Mouse (Mus musculus): Measurements from ENCODE around the gene Zdhhc16.

Zdhhc16 gene

DNA sequence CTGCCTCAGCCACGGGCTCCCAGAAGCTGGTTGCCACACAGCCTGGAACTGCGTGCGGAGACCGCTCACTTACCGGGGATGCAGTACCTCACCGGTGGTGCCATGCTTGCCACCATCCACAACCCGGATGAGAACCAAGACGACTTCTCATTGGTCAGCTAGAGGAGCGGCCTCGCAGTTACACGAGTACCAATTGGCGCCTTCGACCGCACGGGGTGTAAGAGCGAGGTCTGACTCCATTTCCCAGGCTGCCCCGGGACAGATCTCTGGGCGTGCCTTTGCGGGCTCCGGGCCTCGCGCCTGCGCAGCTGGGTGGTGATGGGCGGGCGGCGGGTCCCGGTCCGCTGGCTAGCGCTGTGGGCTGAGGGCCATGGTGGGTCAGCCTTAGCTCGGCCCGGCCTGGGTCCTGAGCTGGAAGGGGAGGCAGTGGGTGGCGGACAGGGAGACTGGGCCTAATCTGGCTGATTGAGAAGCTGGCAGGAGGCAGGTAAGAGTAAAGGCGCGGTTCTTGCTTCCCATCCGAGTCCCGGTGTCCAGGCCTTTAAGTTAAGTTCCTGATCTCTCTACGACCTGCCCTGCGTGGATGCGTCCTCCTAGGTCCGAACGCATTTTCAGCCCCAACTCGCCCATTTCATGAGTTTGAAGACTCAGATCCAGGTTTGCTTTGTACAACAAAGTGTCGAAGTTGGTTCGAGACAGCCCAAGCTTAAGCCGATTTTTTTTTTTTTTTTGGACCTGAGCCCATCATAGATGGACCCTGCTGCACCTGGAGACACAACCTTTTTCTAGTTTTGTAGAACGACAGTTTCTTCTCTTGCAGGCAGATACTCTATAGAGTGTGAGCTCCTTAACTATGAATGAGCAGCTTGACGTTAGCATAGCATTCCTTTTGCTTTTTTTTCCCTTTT, at the start of gene Zdhhc16, which contains the start of gene Exosc1:
Gene Zdhhc16 (plus strand): TSS at position 302 of the 908 bp plus-strand sequence.
Gene Exosc1 (minus strand): TSS at position 245 of the 908 bp plus-strand sequence.
- peak; percentile 98 for DNase-seq (ENCODE audit: low read depth, low spot score)

DNA sequence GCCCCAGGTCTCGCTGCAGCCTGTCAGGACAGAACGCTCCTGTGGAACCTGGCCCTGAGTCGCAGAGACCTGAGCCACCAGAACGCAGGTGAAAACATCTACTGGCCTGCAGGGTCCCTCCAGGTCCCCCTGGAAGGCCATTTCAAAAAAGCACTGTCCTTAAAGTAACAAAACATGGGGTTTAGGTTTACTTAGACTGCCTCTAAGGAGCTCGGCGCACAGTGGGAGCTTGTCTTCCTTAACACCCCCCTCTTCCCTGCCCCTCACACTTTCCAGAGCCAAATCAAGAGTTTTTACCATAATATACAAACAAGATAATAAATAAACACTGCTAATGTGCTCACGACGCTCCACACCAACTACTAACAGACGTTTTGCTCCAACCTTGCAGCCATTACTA, 49.4 kb upstream of the Zdhhc16 start:
- peaks cover 7% of the 10 kb centered on the region for H3K36me3 ChIP-seq (ENCODE audit: control insufficient read depth, insufficient read depth, low read length, poor library complexity, severe bottlenecking)
- no peak for DNase-seq (ENCODE audit: low read depth, low spot score)

More for the DNA sequence above, at the start of gene Zdhhc16, which contains the start of gene Exosc1:
- H3K36me3 ChIP-seq (ENCODE audit: control insufficient read depth, insufficient read depth, low read length, poor library complexity, severe bottlenecking): 0 out of 2 replicates have a peak, but pooled peaks cover 4% of the 10 kb centered on the region
- no peaks in the 10 kb centered on the region for H3K27me3 ChIP-seq (ENCODE audit: control insufficient read depth, insufficient read depth, low read length, poor library complexity, severe bottlenecking)

DNA sequence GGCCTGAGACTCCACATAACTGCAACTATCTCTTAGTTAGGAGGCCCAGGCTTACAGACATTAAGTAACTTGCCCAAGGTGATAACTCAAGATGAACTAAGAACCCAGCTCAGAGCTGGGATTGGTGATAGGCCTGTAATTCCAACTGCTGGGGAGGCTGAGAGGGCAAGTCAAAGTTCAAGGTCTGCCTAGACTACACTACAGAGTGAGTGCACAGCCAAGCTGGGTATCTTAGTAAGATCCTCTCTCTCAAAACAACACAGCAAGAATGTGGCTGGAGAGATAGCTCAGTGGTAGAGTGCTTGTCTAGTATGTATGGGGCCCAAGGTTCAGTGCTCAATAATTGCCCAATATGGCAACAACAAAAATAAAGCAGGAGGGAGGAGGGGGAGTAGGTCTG, 45.1 kb upstream of the Zdhhc16 start:
- DNase-seq (ENCODE audit: low read depth, low spot score): no peak
- Histone ChIP-seq H3K36me3 (ENCODE audit: control insufficient read depth, insufficient read depth, low read length, poor library complexity, severe bottlenecking) (peaks cover 6% of the 10 kb centered on the region), H3K27me3 (ENCODE audit: control insufficient read depth, insufficient read depth, low read length, poor library complexity, severe bottlenecking) (no peaks in the 10 kb centered on the region)

More for the DNA sequence above, 49.4 kb upstream of the Zdhhc16 start:
- no peaks in the 10 kb centered on the region for H3K27me3 ChIP-seq (ENCODE audit: control insufficient read depth, insufficient read depth, low read length, poor library complexity, severe bottlenecking)

DNA sequence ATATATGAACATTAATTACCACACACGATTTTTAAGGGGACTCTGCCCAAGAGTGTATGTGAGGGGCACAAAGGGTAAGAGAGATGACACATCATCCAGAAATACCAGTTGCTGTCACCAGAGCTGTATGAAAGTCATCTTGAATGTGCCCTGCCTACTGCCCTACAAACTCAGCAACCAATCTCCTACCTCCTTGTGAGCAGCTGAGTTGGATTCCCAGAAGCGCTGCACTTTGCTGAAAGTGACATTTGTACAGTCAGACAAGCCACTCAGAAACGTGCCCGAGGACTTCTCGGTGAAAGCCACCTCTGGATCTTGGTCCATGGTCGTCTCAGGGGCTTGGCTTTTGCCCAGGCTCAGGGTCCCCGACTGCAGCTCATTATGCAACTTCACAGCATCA, 38.3 kb upstream of the Zdhhc16 start:
- Histone ChIP-seq H3K36me3 (ENCODE audit: control insufficient read depth, insufficient read depth, low read length, poor library complexity, severe bottlenecking) (no peaks in the 10 kb centered on the region; the same call in 1 of the 2 replicates), H3K27me3 (ENCODE audit: control insufficient read depth, insufficient read depth, low read length, poor library complexity, severe bottlenecking) (no peaks in the 10 kb centered on the region)
- no peak for DNase-seq (ENCODE audit: low read depth, low spot score)

DNA sequence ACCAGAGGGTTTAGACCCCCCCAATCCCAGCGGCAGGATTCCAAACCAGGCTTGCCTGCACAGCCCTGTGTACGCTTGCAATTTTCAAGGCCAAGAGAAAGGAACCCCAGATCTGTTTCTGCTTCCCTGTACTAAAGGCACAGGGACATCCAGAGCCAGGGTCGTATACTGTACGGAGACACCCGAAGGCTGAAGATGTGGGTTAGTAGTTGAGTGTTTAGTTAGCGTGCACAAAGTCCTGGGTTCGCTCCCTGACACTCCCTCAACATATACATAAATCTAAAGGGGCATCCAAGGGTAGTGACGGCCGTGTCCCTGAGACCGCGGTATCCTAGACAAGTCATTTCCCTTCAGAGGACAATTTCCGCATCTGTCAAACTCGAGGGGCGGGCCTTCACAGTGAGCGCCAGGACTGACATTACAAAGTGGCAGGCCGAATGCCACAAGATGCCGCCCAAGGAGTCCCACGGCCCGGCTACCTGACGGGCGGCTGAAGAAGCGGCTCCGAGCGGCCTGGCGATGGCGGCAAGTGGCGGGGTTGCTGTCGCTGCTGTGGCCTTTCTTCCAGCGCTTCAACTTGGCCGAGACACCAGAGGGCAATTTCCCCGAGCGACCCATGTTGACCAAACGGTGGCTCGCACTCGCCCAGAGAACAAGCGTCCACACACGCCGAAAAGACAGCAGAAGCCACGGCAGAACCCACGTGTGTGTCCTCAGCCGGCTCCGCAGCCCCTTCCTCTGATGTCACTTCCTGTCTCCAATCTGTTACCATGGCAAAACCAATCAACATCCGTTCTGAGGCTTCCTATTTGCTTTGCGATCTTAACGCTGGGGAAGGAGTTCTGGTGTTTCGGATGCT, 37.6 kb upstream of the Zdhhc16 start, which contains the start of gene Rrp12:
Gene Rrp12 (minus strand): TSS at position 714 of the 859 bp plus-strand sequence.
- no peaks in the 10 kb centered on the region for H3K27me3 ChIP-seq (ENCODE audit: control insufficient read depth, insufficient read depth, low read length, poor library complexity, severe bottlenecking)
- no peaks in the 10 kb centered on the region; the same call in 1 of the 2 replicates for H3K36me3 ChIP-seq (ENCODE audit: control insufficient read depth, insufficient read depth, low read length, poor library complexity, severe bottlenecking)
- peak; percentile 94 for DNase-seq (ENCODE audit: low read depth, low spot score)

DNA sequence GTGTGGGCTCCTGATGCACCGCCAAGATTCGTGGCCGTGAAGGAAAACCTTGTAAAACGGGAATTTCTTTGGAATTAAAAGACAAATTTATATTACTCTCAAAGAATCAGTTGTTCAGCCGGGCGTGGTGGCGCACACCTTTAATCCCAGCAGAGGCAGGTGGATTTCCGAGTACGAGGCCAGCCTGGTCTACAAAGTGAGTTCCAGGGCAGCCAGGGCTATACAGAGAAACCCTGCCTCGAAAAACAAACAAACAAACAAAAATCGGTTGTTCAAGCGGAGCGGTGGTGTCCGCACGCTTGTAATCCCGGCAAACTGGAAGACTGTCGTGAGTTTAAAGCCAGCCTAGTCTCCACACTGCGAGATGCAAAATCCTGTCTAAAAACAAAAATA, 37.0 kb upstream of the Zdhhc16 start:
- Histone ChIP-seq H3K36me3 (ENCODE audit: control insufficient read depth, insufficient read depth, low read length, poor library complexity, severe bottlenecking) (no peaks in the 10 kb centered on the region; the same call in 1 of the 2 replicates), H3K27me3 (ENCODE audit: control insufficient read depth, insufficient read depth, low read length, poor library complexity, severe bottlenecking) (no peaks in the 10 kb centered on the region)
- no peak for DNase-seq (ENCODE audit: low read depth, low spot score)

DNA sequence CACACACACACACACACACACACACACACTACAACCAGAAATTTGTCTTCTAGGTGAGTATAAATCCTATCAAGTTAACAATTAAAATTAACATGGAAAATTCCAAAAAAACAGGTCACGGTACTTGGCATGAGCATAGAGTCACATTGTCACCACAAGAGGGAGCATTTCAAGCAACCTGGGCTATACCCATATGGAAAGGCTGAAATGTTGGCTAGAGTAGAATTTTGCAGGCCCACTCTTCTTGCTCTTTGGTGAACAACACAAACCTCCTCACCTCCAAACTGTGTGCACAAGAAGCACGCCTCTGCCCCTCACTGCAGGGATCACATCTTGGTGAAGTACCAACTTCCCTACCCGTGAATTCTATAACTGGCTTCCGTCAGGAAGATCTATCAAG, 34.4 kb upstream of the Zdhhc16 start:
- peak; percentile 72 for DNase-seq (ENCODE audit: low read depth, low spot score)
- Histone ChIP-seq H3K27me3 (ENCODE audit: control insufficient read depth, insufficient read depth, low read length, poor library complexity, severe bottlenecking) (no peaks in the 10 kb centered on the region), H3K36me3 (ENCODE audit: control insufficient read depth, insufficient read depth, low read length, poor library complexity, severe bottlenecking) (no peaks in the 10 kb centered on the region)

DNA sequence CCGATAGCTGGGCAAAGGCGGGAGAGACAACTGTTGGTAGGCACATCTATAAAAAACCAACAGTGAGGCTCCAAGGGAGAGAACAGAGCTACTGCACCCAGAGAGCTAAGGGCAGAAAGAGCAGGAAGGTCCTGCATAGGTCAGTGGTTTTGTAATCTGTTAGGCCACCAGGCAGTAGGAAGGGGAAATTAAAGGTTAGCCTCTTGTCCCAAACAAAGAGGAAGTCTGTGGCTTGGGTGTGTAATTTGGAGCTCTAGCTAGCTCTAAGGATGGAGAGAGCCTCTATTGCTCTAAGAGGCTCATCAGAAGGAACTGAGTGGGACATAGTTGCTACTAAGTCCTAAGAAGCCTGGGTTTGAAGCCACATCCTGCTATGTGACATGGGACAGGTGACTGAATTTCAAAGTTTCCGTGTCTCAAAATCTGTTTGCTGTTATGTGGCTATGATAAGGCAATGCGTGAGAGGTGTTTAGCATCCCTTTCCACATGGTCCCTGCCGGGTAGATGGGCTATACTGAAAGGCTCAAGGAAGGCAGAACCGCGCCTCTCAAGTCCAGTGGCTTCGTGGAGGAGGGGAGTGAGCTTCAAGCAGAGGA, 32.7 kb upstream of the Zdhhc16 start:
- Histone ChIP-seq H3K27me3 (ENCODE audit: control insufficient read depth, insufficient read depth, low read length, poor library complexity, severe bottlenecking) (no peaks in the 10 kb centered on the region), H3K36me3 (ENCODE audit: control insufficient read depth, insufficient read depth, low read length, poor library complexity, severe bottlenecking) (no peaks in the 10 kb centered on the region)
- DNase-seq (ENCODE audit: low read depth, low spot score): peak; percentile 23

DNA sequence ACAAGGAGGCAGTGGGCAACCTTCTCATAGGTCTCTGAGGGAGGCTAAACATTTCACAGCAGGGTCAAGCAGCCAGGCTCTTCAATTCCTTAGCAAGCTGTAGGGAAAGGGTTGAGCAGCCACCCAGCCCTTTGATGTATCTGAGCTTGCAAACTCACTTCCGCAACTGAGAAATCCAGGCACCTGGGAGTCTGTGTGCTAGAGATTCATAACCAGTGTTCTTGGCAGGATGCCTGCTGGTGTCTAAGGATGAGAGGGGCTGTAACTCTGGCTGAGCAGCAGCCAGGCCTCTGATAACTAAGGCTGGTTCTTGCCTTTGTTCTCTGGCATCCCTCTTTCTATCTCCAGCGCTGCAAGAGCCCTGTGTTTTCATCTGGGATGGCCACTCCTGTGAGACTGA, 31.6 kb upstream of the Zdhhc16 start:
- Histone ChIP-seq H3K27me3 (ENCODE audit: control insufficient read depth, insufficient read depth, low read length, poor library complexity, severe bottlenecking) (no peaks in the 10 kb centered on the region), H3K36me3 (ENCODE audit: control insufficient read depth, insufficient read depth, low read length, poor library complexity, severe bottlenecking) (no peaks in the 10 kb centered on the region)
- no peak for DNase-seq (ENCODE audit: low read depth, low spot score)

DNA sequence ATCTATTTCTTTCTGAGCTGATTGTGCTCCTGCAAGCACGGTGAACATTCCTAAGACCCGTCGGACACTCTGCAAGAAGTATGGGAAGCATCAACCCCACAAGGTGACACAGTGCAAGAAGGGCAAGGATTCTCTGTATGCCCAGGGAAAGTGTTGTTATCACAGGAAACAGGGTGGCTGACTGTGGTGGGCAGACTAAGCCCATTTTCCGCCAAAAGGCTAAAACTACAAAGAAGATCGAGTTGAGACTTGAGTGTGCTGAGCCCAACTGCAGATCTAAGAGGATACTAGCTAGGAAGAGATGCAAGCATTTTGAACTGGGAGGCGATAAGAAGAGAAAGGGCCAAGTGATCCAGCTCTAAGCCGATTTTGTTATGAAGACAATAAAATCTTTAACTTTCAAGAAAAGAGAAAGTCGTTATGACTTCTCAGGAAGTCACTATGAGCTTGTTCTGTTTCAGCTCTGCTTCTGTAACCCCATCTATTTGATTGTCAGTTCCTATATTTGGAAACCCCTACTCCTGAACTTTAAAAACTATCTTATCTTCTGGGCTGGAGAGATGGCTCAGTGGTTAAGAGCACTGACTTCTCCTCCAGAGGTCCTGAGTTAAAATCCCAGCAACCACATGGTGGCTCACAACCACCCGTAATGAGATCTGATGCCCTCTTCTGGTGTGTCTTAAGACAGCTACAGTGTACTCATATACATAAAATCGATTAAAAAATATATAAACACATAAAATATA, 30.3 kb upstream of the Zdhhc16 start:
- H3K36me3 ChIP-seq (ENCODE audit: control insufficient read depth, insufficient read depth, low read length, poor library complexity, severe bottlenecking): no peaks in the 10 kb centered on the region
- no peaks in the 10 kb centered on the region for H3K27me3 ChIP-seq (ENCODE audit: control insufficient read depth, insufficient read depth, low read length, poor library complexity, severe bottlenecking)
- no peak for DNase-seq (ENCODE audit: low read depth, low spot score)

DNA sequence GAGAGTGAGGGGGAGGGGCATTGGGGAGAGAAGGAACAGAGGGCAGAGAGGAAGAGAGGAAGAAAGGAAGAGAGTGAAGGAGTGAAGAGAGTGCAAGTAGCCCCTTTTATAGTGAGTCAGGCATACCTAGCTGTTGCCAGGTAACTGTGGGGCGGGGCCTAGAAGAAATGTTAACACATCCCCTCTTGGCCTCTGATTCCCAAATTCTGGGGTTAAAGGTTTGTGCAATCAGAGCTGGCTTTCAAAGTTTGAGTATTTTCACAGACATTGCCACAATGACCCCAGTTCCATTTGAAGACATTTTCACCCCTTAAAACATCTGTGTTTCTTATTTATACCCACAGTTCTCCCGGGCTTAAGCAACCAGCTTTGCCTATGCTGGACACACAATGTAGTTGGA, 28.0 kb upstream of the Zdhhc16 start:
- H3K36me3 ChIP-seq (ENCODE audit: control insufficient read depth, insufficient read depth, low read length, poor library complexity, severe bottlenecking): no peaks in the 10 kb centered on the region
- DNase-seq (ENCODE audit: low read depth, low spot score): no peak
- H3K27me3 ChIP-seq (ENCODE audit: control insufficient read depth, insufficient read depth, low read length, poor library complexity, severe bottlenecking): no peaks in the 10 kb centered on the region

DNA sequence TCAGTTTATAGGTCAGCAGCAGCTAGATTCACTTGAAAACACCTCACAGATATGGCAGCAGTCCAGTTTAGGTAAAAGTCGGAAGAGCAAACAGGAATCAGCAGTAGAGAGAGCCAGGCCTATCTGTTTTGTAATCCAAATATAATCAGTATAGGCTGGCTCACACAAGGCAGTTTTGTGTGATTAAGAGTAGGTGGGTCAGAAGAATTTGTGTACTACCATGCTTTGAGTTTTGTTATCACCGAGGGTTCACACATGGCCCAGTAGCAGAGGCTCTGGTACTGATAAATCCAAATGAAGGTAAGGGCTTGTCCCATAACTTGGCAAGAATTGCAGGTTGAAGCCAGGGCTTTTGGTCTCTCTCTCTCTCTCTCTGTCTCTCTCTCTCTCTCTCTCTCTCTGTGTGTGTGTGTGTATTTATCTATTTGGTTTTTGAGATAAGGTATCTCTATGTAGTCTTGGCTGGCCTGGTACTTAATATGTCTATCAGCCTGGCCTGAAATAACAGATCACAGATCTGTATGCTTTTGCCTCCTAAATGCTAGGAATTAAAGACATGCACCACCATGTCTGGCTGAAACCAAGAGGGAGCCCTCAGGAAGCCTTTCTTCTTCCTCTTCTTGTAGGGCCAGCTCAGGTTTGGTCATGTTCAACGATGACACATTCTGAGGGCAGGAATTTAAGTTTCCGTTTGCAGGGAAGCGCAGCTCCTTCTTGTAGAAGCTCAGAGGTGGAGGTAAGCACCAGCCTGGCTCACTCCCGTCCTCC, 26.8 kb upstream of the Zdhhc16 start:
- no peaks in the 10 kb centered on the region for H3K36me3 ChIP-seq (ENCODE audit: control insufficient read depth, insufficient read depth, low read length, poor library complexity, severe bottlenecking)
- H3K27me3 ChIP-seq (ENCODE audit: control insufficient read depth, insufficient read depth, low read length, poor library complexity, severe bottlenecking): no peaks in the 10 kb centered on the region
- DNase-seq (ENCODE audit: low read depth, low spot score): no peak

DNA sequence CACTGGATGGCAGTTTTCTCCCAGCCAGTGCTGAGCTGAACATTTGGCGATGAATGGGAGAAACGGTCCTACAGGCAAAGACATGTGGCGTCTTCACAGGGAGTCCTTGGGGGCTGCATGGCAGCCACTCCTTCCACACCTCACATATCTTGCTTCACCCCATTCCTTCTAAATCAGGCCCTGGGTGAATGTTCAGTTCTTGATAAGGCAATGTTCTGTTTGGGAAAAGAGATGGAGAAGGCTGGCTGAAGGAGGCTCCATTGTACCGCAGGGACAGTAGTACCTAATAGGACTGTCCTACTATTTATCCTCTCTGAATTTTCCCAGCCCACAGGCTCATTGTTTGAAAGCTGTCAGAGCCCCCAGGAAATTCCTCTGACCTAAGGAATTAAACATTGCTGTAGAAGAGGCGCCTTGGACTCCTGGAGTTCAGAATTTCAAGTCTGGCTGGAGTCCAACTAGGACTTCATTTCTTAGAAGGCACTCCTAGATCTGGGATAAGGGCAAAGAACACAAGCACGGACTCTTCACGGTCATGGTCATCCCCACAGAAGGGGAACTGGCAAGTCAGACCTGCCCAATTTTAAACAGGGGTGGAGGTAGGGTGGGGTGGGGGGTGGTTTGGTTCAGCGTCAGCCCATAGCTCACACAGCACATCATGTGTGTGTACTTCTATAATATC, 26.1 kb upstream of the Zdhhc16 start:
- H3K36me3 ChIP-seq (ENCODE audit: control insufficient read depth, insufficient read depth, low read length, poor library complexity, severe bottlenecking): no peaks in the 10 kb centered on the region
- no peak for DNase-seq (ENCODE audit: low read depth, low spot score)
- no peaks in the 10 kb centered on the region for H3K27me3 ChIP-seq (ENCODE audit: control insufficient read depth, insufficient read depth, low read length, poor library complexity, severe bottlenecking)
